Mouse (Mus musculus) adrenal gland (tissue): Measurements from ENCODE around the gene Thsd4.

Source experiments
- intact Hi-C: fragments of 180-260 bp; cut with DNase I; formaldehyde crosslinking; loops from one replicate; pipeline ENCODE4 v1.15.1; 2025

Gene Thsd4

GRCm38 (mm10) chr9:60160855-60161254 is 361.0 kb downstream of the Thsd4 start:
- intact Hi-C loops, result no loop called here

GRCm38 (mm10) chr9:60160194-60160593 is 361.7 kb downstream of the Thsd4 start:
- intact Hi-C loops, result no loop called here

- intact Hi-C loops, result no loop called here
Observed at GRCm38 (mm10) chr9:60152990-60153389, 368.9 kb downstream of the Thsd4 start.

GRCm38 (mm10) chr9:60151897-60152627 is 369.8 kb downstream of the Thsd4 start:
- intact Hi-C loops, result no loop called here

- intact Hi-C loops, result no loop called here
Observed at GRCm38 (mm10) chr9:60150511-60150910, 371.3 kb downstream of the Thsd4 start.

GRCm38 (mm10) chr9:60148988-60149387 is 372.9 kb downstream of the Thsd4 start:
- intact Hi-C loops, result no loop called here

GRCm38 (mm10) chr9:60147401-60147800 is 374.4 kb downstream of the Thsd4 start:
- intact Hi-C loops, result no loop called here

GRCm38 (mm10) chr9:60143816-60144215 is 378.0 kb downstream of the Thsd4 start:
- intact Hi-C loops, result no loop called here

GRCm38 (mm10) chr9:60141081-60141514 is 380.7 kb downstream of the Thsd4 start:
- intact Hi-C loops, result no loop called here

- intact Hi-C loops, result no loop called here
Observed at GRCm38 (mm10) chr9:60140411-60140810, 381.4 kb downstream of the Thsd4 start.

GRCm38 (mm10) chr9:60139446-60139845 is 382.4 kb downstream of the Thsd4 start:
- intact Hi-C loops, result no loop called here

GRCm38 (mm10) chr9:60129235-60129991 is 392.4 kb downstream of the Thsd4 start:
- intact Hi-C loops, result no loop called here

GRCm38 (mm10) chr9:60126961-60127360 is 394.9 kb downstream of the Thsd4 start:
- intact Hi-C loops, result no loop called here

- intact Hi-C loops, result no loop called here
Observed at GRCm38 (mm10) chr9:60124102-60124501, 397.7 kb downstream of the Thsd4 start.

GRCm38 (mm10) chr9:60123066-60123465 is 398.8 kb downstream of the Thsd4 start:
- intact Hi-C loops, result no loop called here

GRCm38 (mm10) chr9:60119846-60120245 is 402.0 kb downstream of the Thsd4 start:
- intact Hi-C loops, result no loop called here

- intact Hi-C loops, result no loop called here
Observed at GRCm38 (mm10) chr9:60117831-60118230, 404.0 kb downstream of the Thsd4 start.

- intact Hi-C loops, result no loop called here
Observed at GRCm38 (mm10) chr9:60115711-60116247, 406.1 kb downstream of the Thsd4 start.

GRCm38 (mm10) chr9:60115306-60115705 is 406.5 kb downstream of the Thsd4 start:
- intact Hi-C loops, result no loop called here

GRCm38 (mm10) chr9:60110200-60110599 is 411.6 kb downstream of the Thsd4 start:
- intact Hi-C loops, result no loop called here

GRCm38 (mm10) chr9:60106683-60107082 is 415.2 kb downstream of the Thsd4 start:
- intact Hi-C loops, result no loop called here

GRCm38 (mm10) chr9:60106106-60106505 is 415.7 kb downstream of the Thsd4 start:
- intact Hi-C loops, result no loop called here
